Mouse (Mus musculus) myocyte (in vitro differentiated cells): ENCODE measurements around the gene Lca5l. TPM values are rescaled to one million over a fixed set of nuclear protein-coding genes. Genes with fewer than 3 reads are reported as not detected.

Experiments
- H3K27me3 ChIP-seq: one replicate; pipeline ENCODE4 v1.6.1; 2011; ENCODE audit not compliant: control insufficient read depth, insufficient read depth, insufficient read length
- H3K36me3 ChIP-seq: one replicate; pipeline ENCODE4 v1.6.1; 2011; ENCODE audit not compliant: control insufficient read depth, insufficient read depth
- H3K4me2 ChIP-seq: one replicate; pipeline ENCODE4 v1.6.1; 2011; ENCODE audit warnings: low read depth, control low read depth
- H3K4me3 ChIP-seq: one replicate; pipeline ENCODE4 v1.5.1; 2011; ENCODE audit warnings: mild to moderate bottlenecking, control low read depth, moderate library complexity
- H3K79me2 ChIP-seq: one replicate; pipeline ENCODE4 v1.6.1; 2011; ENCODE audit not compliant: control insufficient read depth, insufficient read depth
- H3ac ChIP-seq: one replicate; pipeline ENCODE4 v1.6.1; 2011; ENCODE audit not compliant: control insufficient read depth, insufficient read length
- CEBPB ChIP-seq: IDR thresholded peaks from 2 replicates; pipeline ENCODE4 v1.6.1; 2011; ENCODE audit warnings: mild to moderate bottlenecking, moderate library complexity; ENCODE audit not compliant: poor library complexity, insufficient read depth, severe bottlenecking
- E2F4 ChIP-seq: IDR thresholded peaks from one replicate; pipeline ENCODE4 v1.6.1; 2011; ENCODE audit warnings: mild to moderate bottlenecking, control low read depth, moderate library complexity; ENCODE audit not compliant: insufficient read depth
- MAX ChIP-seq: IDR thresholded peaks from one replicate; pipeline ENCODE4 v1.6.1; 2011; ENCODE audit warnings: low read depth, mild to moderate bottlenecking, control low read depth
- MYOD1 ChIP-seq, 3 experiments: IDR thresholded peaks; one replicate each; pipeline ENCODE4 v1.6.1; 2011; ENCODE audit warnings: control low read depth in 2 of 3, low read depth in 2 of 3, mild to moderate bottlenecking in 2 of 3, moderate library complexity in 1 of 3; ENCODE audit not compliant: insufficient read length in 2 of 3, control insufficient read depth in 1 of 3
- MYOG ChIP-seq, 3 experiments: IDR thresholded peaks; one replicate each; pipeline ENCODE4 v1.6.1; 2011; ENCODE audit warnings: control low read depth in 2 of 3, low read depth in 2 of 3, mild to moderate bottlenecking in 2 of 3; ENCODE audit not compliant: insufficient read length in 2 of 3, control insufficient read depth in 1 of 3, insufficient read depth in 1 of 3
- POLR2A ChIP-seq: IDR thresholded peaks from one replicate; pipeline ENCODE4 v1.6.1; 2011; ENCODE audit warnings: low read depth, mild to moderate bottlenecking, control low read depth, moderate library complexity; ENCODE audit not compliant: insufficient read length
- POLR2AphosphoS2 ChIP-seq: IDR thresholded peaks from one replicate; pipeline ENCODE4 v1.6.1; 2011; ENCODE audit warnings: low read depth, control low read depth; ENCODE audit not compliant: insufficient read length
- REST ChIP-seq: IDR thresholded peaks from one replicate; pipeline ENCODE4 v1.6.1; 2011; ENCODE audit warnings: mild to moderate bottlenecking, control low read depth, moderate library complexity; ENCODE audit not compliant: insufficient read depth, insufficient read length
- SRF ChIP-seq: IDR thresholded peaks from one replicate; pipeline ENCODE4 v1.6.1; 2011; ENCODE audit warnings: low read depth; ENCODE audit not compliant: control insufficient read depth, insufficient read length
- TCF12 ChIP-seq: IDR thresholded peaks from one replicate; pipeline ENCODE4 v1.6.1; 2011; ENCODE audit warnings: mild to moderate bottlenecking, control low read depth; ENCODE audit not compliant: poor library complexity, insufficient read depth, severe bottlenecking
- TCF3 ChIP-seq: IDR thresholded peaks from one replicate; pipeline ENCODE4 v1.6.1; 2011; ENCODE audit warnings: low read depth, control low read depth; ENCODE audit not compliant: insufficient read length
- USF1 ChIP-seq: IDR thresholded peaks from one replicate; pipeline ENCODE4 v1.6.1; 2011; ENCODE audit warnings: low read depth, mild to moderate bottlenecking, control low read depth, moderate library complexity
- polyA plus RNA-seq: library from polyadenylated mRNA; unstranded; fragments of >200 nt; fragmentation: generic; extraction: Trizol; gene quantifications from one replicate; pipeline ENCODE4 v1.2.1, GENCODE M21; 2012; ENCODE audit warnings: missing spikeins

Lca5l gene
- polyA plus RNA-seq, 1 experiment = 0.18 TPM

DNA sequence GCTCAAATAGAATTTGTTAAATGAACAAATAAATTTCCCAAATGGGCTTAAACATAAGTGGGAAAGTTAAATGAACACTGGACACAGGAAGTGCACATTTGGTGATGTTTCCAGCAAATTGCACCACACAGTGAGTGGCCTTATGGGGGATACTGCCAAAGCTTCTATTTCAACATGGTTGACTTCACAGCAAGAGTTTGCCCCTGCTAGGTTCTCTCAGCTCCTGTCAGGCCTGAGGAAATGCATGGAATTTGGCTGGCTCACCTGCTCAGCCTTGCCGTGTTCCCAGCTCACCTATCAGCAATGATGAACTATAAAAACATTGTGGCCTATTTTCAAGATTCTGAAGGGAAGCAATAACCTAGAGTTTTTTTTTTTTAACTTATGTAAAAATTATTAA, 31.1 kb downstream of the Lca5l start:
- H3K27me3 ChIP-seq = no peaks in the 10 kb centered on the region
- TF ChIP-seq MYOD1 (IDR thresholded peaks at IDR 0.05; ENCODE audit: control insufficient read depth in 1 of 3, insufficient read length in 2 of 3, low read depth in 2 of 3) = no peak
- TF ChIP-seq TCF12 = no peak
- no peak for TF ChIP-seq REST
- no peak for TF ChIP-seq SRF
- no peak for TF ChIP-seq POLR2A
- no peak for TF ChIP-seq MYOG (IDR thresholded peaks at IDR 0.05; ENCODE audit: control insufficient read depth in 1 of 3, insufficient read depth in 1 of 3, insufficient read length in 2 of 3, low read depth in 2 of 3)
- no peak for TF ChIP-seq USF1
- TF ChIP-seq E2F4 = no peak
- no peak for TF ChIP-seq CEBPB
- no peak for TF ChIP-seq TCF3
- no peak for TF ChIP-seq POLR2AphosphoS2
- no peak overlapping the region for H3K4me2 ChIP-seq
- no peaks in the 10 kb centered on the region for H3K79me2 ChIP-seq
- H3K4me3 ChIP-seq = no peak overlapping the region
- no peak overlapping the region for H3ac ChIP-seq
- H3K36me3 ChIP-seq = no peaks in the 10 kb centered on the region

DNA sequence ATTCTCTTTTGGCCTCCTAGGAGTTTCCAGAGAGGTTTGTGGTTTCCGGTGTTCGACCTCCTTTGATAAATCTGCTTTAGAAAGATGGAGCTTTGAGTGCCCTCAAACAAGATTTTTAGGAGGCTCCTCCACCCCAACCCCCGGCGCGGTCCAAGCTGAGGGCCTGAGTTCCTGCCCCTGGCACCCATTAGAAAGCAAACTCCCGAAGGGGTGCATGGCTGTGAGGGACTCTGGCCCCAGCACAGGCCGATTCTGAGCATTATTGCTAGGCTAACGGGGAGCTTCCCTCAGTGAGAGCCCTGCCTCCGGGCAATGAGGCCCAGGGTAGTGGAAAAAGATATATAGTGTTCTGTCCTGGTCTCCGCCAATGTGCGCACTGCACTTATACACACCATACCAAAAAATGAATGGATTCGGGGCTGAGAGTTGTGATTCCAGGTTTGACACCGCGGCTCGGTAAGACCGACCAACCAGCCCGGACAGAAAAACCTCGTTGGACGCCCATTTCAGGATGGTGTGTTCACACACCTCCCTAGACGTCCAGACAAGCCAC, 32.2 kb downstream of the Lca5l start:
- H3K36me3 ChIP-seq = no peaks in the 10 kb centered on the region
- no peak for TF ChIP-seq TCF12
- no peak for TF ChIP-seq TCF3
- TF ChIP-seq USF1 = no peak
- no peak for TF ChIP-seq SRF
- TF ChIP-seq MYOD1 (IDR thresholded peaks at IDR 0.05; ENCODE audit: control insufficient read depth in 1 of 3, insufficient read length in 2 of 3, low read depth in 2 of 3) = no peak
- TF ChIP-seq E2F4 = no peak
- TF ChIP-seq REST = no peak
- TF ChIP-seq MYOG (IDR thresholded peaks at IDR 0.05; ENCODE audit: control insufficient read depth in 1 of 3, insufficient read depth in 1 of 3, insufficient read length in 2 of 3, low read depth in 2 of 3) = no peak
- no peak for TF ChIP-seq POLR2A
- TF ChIP-seq MAX = no peak
- TF ChIP-seq POLR2AphosphoS2 = no peak
- no peak for TF ChIP-seq CEBPB
- H3K4me3 ChIP-seq = no peak overlapping the region
- no peaks in the 10 kb centered on the region for H3K27me3 ChIP-seq
- H3K4me2 ChIP-seq = no peak overlapping the region
- H3ac ChIP-seq = no peak overlapping the region
- no peaks in the 10 kb centered on the region for H3K79me2 ChIP-seq

DNA sequence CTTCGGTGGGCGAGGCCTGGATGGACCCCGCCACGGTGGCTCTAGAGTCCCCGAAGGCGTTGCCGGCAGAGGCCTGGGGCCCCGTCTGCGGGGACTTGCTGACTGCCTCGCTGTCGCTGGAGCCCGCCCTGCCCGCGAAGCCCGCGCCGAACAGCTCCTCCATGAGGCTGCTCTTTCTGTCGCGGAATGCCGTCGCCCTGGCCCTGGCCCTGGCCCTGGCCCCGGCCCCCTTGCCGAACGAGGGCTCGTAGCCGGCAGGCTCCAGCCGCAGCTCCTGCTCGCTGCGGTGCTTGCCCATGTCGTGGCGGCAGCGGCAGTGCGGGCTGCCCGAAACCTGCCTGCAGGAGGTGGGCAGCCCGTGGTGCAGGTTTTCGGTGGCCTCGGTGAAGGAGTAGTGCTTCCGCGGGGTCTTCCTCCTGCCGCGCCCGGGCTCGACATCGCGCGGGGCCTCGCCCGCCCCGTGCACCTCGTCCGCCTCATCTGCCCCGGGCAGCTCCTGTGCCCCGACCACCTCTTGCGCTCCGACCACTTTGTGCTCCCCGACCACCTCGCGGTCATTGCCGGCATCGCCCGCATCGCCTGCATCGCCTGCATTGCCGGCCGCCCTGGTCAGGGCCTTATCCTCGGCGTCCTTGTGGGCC, 32.9 kb downstream of the Lca5l start:
- Histone ChIP-seq H3K4me3 (no peak overlapping the region), H3K27me3 (no peaks in the 10 kb centered on the region), H3ac (no peak overlapping the region), H3K4me2 (no peak overlapping the region), H3K79me2 (no peaks in the 10 kb centered on the region), H3K36me3 (no peaks in the 10 kb centered on the region)
- TF ChIP-seq SRF (no peak), POLR2A (no peak), MAX (no peak), POLR2AphosphoS2 (no peak), E2F4 (no peak), USF1 (no peak), REST (no peak), TCF3 (no peak), MYOG (IDR thresholded peaks at IDR 0.05; ENCODE audit: control insufficient read depth in 1 of 3, insufficient read depth in 1 of 3, insufficient read length in 2 of 3, low read depth in 2 of 3) (no peak), CEBPB (no peak), TCF12 (no peak), MYOD1 (IDR thresholded peaks at IDR 0.05; ENCODE audit: control insufficient read depth in 1 of 3, insufficient read length in 2 of 3, low read depth in 2 of 3) (no peak)

DNA sequence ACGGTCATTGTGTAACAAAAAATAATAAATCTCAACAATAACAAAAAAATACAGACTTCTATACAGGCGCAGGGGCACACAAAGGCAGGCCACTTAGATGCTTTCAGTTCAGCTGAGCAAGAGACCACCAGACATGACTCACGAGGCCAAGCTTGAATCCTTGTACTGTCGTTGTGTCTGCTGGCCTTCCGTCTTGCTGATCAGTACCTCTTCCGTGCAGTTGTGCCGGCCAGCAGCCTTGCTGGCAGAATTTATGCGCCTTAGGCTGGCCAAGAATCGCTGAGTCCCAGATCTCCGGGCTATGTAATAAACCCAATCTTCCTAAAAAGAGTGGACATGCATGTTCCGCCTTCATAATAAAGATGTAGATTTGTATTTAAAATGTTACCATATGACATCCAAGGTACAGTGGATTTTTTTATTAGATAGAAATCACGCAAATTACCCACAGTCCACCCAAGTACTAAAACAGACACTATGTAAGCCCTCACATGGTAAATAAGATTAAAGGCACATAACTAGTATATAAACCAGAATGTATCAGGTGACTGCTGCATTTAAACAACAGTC, 33.5 kb downstream of the Lca5l start:
- Histone ChIP-seq H3K4me2 (no peak overlapping the region), H3K4me3 (no peak overlapping the region), H3K36me3 (no peaks in the 10 kb centered on the region), H3K79me2 (no peaks in the 10 kb centered on the region), H3K27me3 (no peaks in the 10 kb centered on the region), H3ac (no peak overlapping the region)
- TF ChIP-seq POLR2AphosphoS2 (no peak), MYOD1 (IDR thresholded peaks at IDR 0.05; ENCODE audit: control insufficient read depth in 1 of 3, insufficient read length in 2 of 3, low read depth in 2 of 3) (no peak), TCF12 (no peak), REST (no peak)

DNA sequence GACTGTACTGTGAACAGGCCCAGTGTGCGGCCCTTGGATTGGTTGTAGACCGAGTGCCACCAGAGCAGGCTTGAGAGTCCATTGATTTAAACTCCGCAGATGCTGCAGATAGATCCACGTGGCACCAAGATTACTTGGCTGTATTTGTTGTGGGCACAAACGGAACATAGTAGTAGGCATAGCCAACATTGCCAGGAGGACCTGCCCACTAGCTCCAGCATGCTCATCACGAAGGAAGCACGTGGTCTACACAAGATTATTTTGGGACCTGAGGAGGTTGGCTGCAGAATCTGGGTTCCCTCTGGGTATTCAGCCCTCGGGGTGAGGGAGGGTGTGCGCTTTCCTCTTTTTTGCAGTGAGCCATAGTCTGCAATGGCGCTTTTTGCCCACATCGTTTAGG, 34.9 kb downstream of the Lca5l start:
- Histone ChIP-seq H3K36me3 (no peaks in the 10 kb centered on the region), H3K4me2 (no peak overlapping the region), H3ac (no peak overlapping the region), H3K27me3 (no peaks in the 10 kb centered on the region), H3K79me2 (no peaks in the 10 kb centered on the region), H3K4me3 (no peak overlapping the region)
- TF ChIP-seq MYOD1 (IDR thresholded peaks at IDR 0.05; ENCODE audit: control insufficient read depth in 1 of 3, insufficient read length in 2 of 3, low read depth in 2 of 3) (no peak), POLR2A (no peak), MAX (no peak), SRF (no peak), USF1 (no peak)
